Comparison of ENCODE assay signal across 7 mouse cellular contexts in the genomic region with DNA sequence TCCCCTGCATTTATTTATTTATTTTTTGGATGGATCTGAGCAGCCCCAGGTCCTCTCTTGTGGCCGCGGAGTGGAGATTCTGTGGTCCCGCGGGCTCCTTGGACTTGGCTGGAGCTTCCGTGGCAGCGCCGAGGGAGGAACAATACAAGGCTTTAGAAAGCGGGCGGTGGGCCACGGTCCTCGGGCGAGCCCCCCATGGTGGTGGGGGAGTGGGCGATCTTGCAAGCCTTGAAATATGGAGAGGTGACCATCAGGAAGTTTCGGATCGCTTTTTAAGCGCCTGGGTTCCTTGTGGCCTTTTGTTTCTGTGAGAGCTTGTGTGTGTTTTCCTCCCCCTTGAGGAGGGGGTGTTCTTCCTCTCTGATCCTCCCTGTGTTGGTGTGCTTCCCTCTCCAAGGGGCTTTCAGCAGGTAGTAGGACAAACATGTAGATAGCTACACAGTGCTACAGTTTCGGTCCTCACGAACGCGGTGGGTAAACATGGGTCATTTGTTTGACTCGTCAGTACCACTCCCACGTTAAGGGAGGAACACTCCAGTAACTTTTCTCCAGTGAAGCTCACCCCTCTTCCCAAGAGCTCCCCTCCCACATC. TPM values are rescaled to one million over a fixed set of nuclear protein-coding genes. Genes with fewer than 3 reads are reported as not detected.
DNase-seq lines count a peak whose midpoint lies in the region; ATAC-seq lines count a peak whose summit lies in the region.

No protein-coding gene starts in this region.

- WGBS in intestine, embryonic 16.5 days: 0% methylated on average over 22 of the region's 22 CpGs
- under 1% methylated on average over 22 of the region's 22 CpGs for WGBS in limb, embryonic 11.5 days
- WGBS in midbrain, embryonic 15.5 days: 0% methylated on average over 22 of the region's 22 CpGs

- peak overlapping the region; percentile 96 for H3K27ac ChIP-seq in intestine, embryonic 16.5 days (ENCODE audit: low read length)
- peak overlapping the region; percentile 98 for H3K27ac ChIP-seq in limb, embryonic 11.5 days (replicated peaks; ENCODE audit: low read depth, low read length)
- peak overlapping the region; percentile 97 for H3K27ac ChIP-seq in midbrain, embryonic 15.5 days

- H3K4me2 ChIP-seq in intestine, embryonic 16.5 days (ENCODE audit: low read depth, low read length): peak overlapping the region; percentile 65
- H3K4me2 ChIP-seq in limb, embryonic 11.5 days (ENCODE audit: low read depth, severe bottlenecking): peak overlapping the region; percentile 72
- H3K4me2 ChIP-seq in midbrain, embryonic 15.5 days: peak overlapping the region; percentile 72

- H3K36me3 ChIP-seq in intestine, embryonic 16.5 days (ENCODE audit: control insufficient read depth, insufficient read depth, low read length): no peaks in the 10 kb centered on the region
- H3K36me3 ChIP-seq in limb, embryonic 11.5 days (ENCODE audit: control insufficient read depth, insufficient read depth, low read length): peaks cover 2% of the 10 kb centered on the region; the same call in 1 of the 2 replicates
- H3K36me3 ChIP-seq in midbrain, embryonic 15.5 days (replicated peaks): no peaks in the 10 kb centered on the region

- no peaks in the 10 kb centered on the region for H3K9me3 ChIP-seq in intestine, embryonic 16.5 days (ENCODE audit: control insufficient read depth, low read length)
- no peaks in the 10 kb centered on the region for H3K9me3 ChIP-seq in limb, embryonic 11.5 days (ENCODE audit: control insufficient read depth, low read length)
- no peaks in the 10 kb centered on the region for H3K9me3 ChIP-seq in midbrain, embryonic 15.5 days

- H3K4me1 ChIP-seq in intestine, embryonic 16.5 days (ENCODE audit: control insufficient read depth, insufficient read depth, low read length): peaks cover 30% of the 10 kb centered on the region
- peaks cover 9% of the 10 kb centered on the region; the same call in 1 of the 2 replicates for H3K4me1 ChIP-seq in limb, embryonic 11.5 days (ENCODE audit: control insufficient read depth, insufficient read depth, low read length)
- H3K4me1 ChIP-seq in midbrain, embryonic 15.5 days: peaks cover 42% of the 10 kb centered on the region

- H3K4me3 ChIP-seq in intestine, embryonic 16.5 days (ENCODE audit: low read length): peak overlapping the region; percentile 89
- H3K4me3 ChIP-seq in limb, embryonic 11.5 days (ENCODE audit: low read depth, low read length): peak overlapping the region; percentile 94
- peak overlapping the region; percentile 79 for H3K4me3 ChIP-seq in midbrain, embryonic 15.5 days

- no peaks in the 10 kb centered on the region for H3K27me3 ChIP-seq in intestine, embryonic 16.5 days (replicated peaks; ENCODE audit: control insufficient read depth, insufficient read depth, low read length)
- H3K27me3 ChIP-seq in limb, embryonic 11.5 days (ENCODE audit: control insufficient read depth, insufficient read depth, low read length): no peaks in the 10 kb centered on the region
- no peaks in the 10 kb centered on the region for H3K27me3 ChIP-seq in midbrain, embryonic 15.5 days (replicated peaks)

- DNase-seq in adrenal gland, adult (ENCODE audit: inconsistent age in 2 of 2, low spot score in 1 of 2): peak; percentile 54 to 82
- peak; percentile 12 to 24 for DNase-seq in gastrocnemius, adult 8-10 months (ENCODE audit: low spot score in 2 of 2)
- DNase-seq in limb, embryonic 11.5 days (ENCODE audit: low spot score): peak; percentile 66
- DNase-seq in spleen, postnatal 4 days (ENCODE audit: low spot score in 2 of 2): peak; percentile 43 to 78

- H3K9ac ChIP-seq in intestine, embryonic 16.5 days (ENCODE audit: low read depth, low read length): peak overlapping the region; percentile 98
- peak overlapping the region; percentile 99 for H3K9ac ChIP-seq in limb, embryonic 11.5 days (ENCODE audit: low read length)
- peak overlapping the region; percentile 89 for H3K9ac ChIP-seq in midbrain, embryonic 15.5 days

- ATAC-seq in common myeloid progenitor, adult 5-6 weeks (replicated peaks; ENCODE audit: low read depth, poor library complexity, severe bottlenecking): peak; percentile 6; the same call in 1 of the 2 replicates
- ATAC-seq in intestine, embryonic 16.5 days: peak; percentile 22
- ATAC-seq in limb, embryonic 11.5 days (ENCODE audit: insufficient number of reproducible peaks, low FRiP score, low TSS enrichment, low read depth): no peak
- peak; percentile 51 for ATAC-seq in midbrain, embryonic 15.5 days (replicated peaks)

RNA-seq across cellular contexts. Expression of a gene that starts 0.8 kb away (rescaled TPM):
- total RNA-seq in common myeloid progenitor, adult 5-6 weeks (2017): 57.2 and 73.1 TPM in 2 replicates
- 10 to 100 TPM; 35.2 to 43.9 (median 38.9) TPM for total RNA-seq in gastrocnemius, adult 8-10 months (2022)
- polyA plus RNA-seq in intestine, embryonic 16.5 days (2015; fragmentation: Nextera tagmentation; extraction: Ambion mirVana): 57.8 and 60.8 TPM in 2 replicates
- 115 and 120 TPM in 2 replicates for polyA plus RNA-seq in limb, embryonic 11.5 days (2014; fragmentation: Nextera tagmentation; extraction: Ambion mirVana)
- 109 and 111 TPM in 2 replicates for polyA plus RNA-seq in midbrain, embryonic 15.5 days (2015; fragmentation: Nextera tagmentation; extraction: Ambion mirVana)

Comparison
In these comparisons a context has a peak if more than half of its experiments do, and no peak if none do; other contexts are left out.
1. DNase-seq: peak in every context shown above with its lines; median percentile 68 in adrenal gland, adult; 66 in limb, embryonic 11.5 days; 60 in spleen, postnatal 4 days; 18 in gastrocnemius, adult 8-10 months.